Mouse (Mus musculus) adrenal gland (tissue): ENCODE results near the gene Mrpl28.

Source experiments
- intact Hi-C: fragments of 180-260 bp; cut with DNase I; formaldehyde crosslinking; loops from one replicate; pipeline ENCODE4 v1.15.1; 2025

The Mrpl28 gene

DNA sequence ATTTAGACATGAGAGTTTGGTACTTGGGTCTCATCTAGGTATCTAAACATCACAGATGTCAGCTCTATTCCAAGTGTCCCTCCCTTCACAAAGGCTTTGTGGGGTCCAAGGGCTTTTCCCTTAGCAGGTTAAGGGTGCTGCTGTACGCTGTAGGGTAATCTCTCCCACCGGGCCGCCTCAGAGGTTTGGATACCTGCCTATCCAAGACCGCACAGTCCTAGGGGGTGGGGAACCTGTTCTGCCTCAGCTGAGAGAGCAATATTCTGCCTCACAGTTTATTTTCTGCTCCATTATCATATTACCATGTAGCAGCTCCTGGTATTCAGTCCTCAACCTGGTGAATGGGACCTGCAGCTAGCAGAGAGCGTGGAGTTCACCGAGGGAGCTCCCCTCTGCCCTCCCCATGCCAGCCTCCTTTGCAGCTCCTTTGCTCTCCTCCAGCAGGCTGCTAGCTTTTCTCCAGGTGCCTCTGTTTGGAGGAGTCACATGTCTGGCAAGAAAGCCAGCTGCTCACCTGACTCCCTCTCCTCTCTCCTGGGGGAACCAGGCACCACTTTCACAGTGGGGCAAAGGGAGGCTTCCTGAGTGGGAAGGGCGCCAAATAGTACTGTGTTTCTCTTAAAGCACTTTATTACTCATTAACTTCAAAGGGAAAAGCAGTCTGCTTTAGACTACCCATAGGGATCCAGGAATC lies 7.9 kb upstream of the Mrpl28 start:
- intact Hi-C loops = loop anchor here (5.0 kb wide), 1 partner anchor 77 kb away; no protein-coding TSS in a partner anchor

DNA sequence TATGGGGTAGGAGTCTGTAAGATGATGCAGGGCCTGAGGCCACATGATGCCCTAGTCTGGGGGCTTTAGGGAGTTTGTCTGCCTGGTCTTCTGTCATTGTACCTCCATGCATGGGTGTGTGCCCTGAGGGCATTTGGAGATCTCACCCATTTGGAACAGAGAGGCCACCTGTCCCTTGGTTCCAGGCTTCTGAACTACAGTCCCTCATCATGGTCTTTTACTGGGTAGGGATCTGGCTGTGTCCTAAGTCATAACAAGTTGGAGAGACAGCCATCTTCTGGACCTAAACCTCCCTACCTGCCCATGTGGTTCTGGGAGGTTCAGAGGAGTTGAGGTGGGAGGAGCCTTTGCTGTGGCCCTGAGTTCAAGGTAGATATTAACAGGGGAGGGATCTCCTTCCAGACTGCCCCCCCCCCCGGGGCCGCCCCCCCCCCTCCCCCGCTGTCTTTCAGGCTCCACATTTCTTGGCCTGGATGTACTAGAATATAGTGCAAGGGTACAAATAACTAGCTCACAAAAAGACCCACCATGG lies 7.3 kb upstream of the Mrpl28 start:
- intact Hi-C loops = loop anchor here (5.0 kb wide), 1 partner anchor 76 kb away; no protein-coding TSS in a partner anchor

DNA sequence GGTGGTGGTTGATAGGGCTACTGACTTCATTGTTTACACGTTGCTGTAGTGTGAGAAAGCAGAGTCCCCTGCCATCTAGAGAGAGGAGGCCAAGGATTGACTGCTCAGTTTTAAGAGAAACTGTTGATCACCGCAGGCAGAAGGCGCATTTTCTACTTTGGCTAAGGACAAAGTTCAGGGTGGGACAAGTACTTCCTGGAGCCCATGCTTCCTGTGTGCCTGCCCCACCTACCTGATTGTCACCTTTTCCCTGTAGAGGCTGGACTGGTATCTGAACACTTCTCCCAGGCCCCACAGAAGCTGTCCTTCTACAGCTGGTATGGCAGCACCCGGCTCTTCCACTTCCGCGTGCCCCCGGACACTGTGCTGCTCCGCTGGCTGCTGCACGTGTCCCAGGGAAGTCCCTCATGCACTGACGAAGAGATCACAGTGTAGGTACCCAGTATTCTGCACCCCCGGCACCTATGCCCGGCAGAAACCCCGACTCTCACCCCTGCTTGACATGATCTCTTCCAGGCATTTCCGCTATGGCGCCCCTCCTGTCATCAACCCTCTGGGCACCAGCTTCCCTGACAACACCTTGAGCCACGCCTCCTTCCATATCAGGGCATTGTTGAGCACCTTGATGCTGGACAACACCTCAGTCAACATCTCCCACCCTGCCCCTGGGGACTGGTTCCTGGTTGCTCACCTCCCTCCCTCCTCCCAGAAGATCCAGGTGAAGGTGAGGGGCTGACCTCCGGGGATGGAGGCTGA lies 6.6 kb upstream of the Mrpl28 start:
- intact Hi-C loops = loop anchor here (5.0 kb wide), 1 partner anchor 76 kb away; no protein-coding TSS in a partner anchor

DNA sequence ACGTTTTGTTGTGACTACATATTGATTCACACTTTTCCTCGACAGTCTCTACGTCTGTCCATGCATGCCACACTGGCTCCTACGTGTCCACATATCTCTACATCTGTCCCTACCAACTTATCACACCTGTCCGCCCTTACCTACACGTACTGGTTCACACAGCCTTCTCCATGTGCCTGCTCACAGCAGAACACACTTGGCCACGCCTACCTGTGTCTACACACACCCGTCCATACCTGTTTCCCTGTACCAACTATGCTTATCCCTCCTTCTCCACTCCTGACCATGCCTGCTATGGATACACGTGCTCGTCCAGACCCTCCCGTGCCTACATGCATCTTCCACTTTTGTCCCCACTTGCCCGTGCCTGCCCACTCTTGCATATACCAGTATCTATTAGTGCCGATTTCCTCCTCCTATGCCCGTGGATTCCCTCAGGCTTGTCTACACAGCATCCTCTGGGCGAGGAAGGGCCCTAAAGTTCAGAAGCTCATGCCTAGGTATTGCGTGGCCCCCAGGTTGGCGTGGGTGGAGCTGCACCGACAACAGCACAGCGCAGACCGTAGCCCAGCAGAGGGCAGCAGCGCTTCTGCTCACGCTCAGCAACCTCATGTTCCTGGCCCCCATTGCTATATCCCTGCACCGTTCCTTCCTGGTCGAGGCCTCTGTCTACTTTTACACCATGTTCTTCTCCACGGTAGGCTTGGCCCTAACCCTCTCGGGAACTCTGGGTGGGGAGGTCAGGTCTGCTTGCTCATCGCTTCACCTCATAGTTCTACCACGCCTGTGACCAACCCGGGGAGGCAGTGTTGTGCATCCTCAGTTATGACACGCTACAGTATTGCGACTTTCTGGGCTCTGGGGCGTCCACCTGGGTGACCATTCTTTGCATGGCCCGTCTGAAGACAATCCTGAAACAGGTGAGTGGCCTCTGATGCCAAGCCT lies 3.3 kb upstream of the Mrpl28 start:
- intact Hi-C loops = loop anchor here (5.0 kb wide), 2 partner anchors 72 to 122 kb away; partner anchors contain the start of gene Fam234a

DNA sequence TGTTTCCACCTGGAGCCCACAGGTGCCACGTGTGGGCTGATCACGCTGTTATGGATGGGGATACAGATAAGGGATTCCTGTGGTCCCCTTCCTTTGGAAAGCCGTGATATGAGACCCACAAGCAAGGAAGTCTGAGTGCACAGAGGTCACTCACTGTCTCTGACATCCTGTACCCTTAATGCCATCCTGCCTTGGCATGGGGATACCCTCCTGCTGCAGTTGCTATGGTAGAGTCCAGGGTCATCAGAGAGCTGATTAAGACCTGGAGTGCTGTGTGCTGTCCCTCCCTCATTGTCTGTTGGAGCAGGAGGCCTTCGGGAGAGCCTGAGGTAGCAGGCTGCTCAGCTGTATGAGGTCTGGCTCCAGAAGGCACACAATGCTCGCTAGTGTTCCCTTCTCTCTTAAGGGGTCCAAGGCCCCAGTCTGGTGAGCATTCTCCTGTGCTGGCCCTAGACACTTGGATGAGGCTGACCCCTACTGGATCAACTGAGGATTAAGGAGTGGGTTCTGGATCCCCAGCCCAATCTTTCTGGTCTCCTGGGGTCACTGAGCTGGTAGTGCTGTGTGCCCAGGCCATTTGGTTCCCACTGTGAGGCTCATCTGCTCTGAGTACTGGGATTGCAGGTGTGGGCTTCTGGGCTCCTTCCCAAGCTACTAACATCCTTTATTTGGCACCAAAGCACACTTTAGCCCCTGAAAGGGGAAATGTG lies 714 bp upstream of the Mrpl28 start:
- intact Hi-C loops = loop anchor here (5.0 kb wide), 1 partner anchor 120 kb away; the partner anchor contains the start of gene Fam234a

DNA sequence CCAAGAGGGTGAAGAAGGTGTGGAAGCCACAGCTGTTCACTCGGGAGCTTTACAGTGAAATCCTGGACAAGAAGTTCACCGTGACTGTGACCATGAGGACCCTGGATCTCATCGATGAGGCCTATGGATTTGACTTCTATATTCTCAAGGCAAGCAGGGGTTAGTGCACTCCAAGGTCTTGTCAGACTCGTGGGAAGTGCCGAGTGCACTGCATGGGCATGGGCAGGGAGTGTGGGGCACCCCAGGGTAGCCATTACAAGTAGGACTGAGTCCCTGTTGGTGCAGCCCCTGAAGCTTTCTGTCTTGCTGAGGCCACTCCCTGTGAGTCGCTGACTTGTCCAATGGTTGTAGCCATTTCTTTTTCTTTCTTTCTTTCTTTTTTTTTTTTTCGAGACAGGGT lies 1.3 kb downstream of the Mrpl28 start:
- intact Hi-C loops = loop anchor here (5.0 kb wide), 1 partner anchor 118 kb away; the partner anchor contains the start of gene Fam234a

DNA sequence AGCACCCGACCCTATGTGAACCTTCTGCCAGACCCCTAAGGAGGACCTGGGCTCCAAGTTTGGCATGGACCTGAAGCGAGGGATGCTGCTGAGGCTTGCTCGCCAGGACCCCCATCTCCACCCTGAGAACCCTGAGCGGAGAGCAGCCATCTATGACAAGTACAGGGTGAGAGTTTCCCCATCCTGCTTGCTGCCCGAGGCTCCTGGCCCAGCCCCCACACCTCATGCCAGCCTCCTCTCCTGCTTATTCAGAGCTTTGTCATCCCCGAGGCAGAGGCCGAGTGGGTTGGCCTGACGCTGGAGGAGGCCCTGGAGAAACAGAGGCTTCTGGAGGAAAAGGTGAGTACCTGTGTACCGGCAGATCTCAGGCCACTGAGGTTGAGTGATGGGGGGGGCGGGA lies 1.9 kb downstream of the Mrpl28 start:
- intact Hi-C loops = no loop called here

DNA sequence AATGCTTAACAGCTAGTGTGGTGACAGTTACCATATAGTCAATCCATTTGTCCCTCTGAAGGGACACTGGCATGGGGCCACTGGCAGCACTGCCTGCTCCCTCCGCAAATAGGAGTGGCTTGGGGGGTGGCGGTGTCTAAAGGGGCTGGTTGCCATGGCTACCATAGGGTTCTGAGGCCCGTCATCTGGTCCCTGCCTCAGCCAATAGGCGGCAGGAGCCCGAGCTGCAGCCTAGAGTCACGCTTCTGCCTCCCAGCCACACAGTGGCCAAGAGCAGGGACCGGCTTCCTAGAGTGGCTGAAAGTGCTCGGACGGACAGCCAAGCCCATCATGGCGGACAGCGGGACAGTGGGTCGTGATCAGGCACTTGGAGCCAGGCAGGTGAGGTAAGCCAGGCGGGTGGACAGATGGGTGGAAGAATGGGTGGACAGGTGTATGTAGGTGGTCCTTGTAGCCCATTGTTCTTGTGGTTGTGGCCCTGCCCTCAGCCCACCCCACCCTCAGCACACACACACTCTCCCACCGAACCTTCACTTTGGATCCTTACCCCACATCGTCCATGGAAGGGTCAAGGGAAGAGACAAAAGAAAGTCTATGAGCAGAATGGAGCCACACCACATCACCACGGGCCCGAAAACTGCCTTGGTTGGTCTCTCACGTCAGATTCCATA lies 7.9 kb downstream of the Mrpl28 start:
- intact Hi-C loops = no loop called here

DNA sequence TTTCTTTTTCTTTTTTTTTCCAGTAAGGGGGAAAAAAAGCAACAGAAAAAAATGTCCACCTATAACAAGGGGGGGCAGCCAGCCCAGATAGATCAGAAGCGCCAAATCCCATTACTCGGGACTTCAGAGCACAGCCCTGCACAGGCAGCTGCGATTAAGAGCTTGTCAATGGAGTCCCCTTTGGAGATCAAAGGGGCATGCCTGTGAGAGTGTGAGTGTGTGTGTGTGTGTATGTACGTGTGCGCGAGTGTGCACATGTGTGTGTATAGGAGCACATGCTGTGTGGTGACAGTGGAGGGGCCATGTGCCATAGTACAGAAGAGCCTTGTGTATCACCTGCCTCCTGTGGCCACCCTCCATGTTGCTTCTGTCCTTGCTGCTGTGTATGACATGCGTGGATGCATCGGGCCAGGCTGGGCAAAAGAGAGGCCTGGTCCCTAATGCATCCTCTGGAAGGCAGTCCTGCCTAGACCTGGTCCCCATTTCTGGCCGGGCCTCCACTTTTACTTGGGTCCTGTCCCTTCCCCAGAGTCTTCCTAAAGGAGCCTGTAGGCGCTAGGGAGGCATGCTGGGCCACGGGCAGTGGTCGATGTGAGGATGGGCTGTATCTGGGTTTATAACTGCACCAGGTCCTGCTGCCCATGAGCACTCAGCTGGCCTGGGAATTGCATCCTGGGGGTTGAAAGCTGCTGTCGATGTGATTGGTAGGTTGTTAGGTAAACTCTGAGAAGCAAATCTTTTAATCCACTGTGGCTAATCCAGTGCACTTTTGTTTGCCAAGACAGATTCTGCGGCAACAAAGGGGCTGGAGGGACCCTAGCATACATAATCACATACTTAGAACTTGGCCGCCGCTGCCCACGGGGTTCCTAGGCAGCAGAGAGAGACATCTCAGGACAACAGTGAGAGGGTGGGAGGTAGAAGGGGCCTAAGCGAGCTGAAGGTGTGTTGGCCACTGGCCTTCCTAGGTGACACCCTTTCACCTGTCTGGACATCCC lies 8.9 kb downstream of the Mrpl28 start:
- intact Hi-C loops = no loop called here

DNA sequence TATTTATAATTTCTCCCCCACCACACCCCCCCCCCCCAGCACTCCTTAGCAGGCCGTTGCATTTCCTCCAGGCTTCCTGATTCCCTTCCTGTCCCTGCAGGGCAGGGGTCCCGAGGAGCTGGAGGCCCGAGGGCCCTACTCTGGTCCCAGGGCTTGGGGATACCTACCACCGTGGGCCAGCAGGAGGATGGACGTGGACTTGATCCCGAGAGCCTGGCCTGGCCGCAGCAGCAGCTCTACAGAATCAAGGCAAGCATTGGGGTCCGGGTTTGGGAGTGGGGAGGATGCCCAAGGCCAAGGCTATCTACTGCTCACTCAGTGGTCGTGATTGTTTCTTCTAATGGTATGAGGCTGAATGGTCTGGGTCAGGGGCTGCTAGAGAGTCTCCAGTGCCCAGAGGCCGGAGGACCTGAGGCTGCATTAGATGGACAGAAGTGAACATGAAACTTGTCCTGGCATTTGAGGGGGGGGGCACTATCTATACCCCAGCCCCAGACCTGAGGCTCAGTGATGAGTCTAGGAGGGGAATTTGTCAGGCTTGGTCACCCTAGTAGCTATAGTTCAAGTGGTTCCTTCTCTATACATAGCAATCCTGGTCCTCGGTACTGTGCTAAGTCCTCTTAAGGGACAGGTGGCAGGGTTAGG lies 13.9 kb downstream of the Mrpl28 start:
- intact Hi-C loops = no loop called here

DNA sequence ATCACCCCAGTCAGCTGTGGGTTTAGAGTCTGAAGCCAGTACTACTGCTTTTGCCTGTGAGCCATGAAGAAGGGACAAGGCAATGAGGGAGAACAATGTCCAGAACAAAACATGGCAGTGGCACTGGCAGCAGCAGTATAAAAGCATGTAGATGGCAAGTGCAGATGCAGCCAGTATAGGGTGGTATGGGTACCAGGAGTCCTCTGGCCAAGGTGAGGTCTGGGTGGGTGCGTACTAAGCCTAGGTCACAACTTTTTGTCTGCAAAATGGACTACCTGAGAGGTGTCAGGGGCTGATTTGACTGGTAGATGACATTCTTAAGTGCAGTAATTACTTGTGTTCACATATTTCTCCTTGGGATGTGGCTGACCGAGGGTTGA lies 14.4 kb downstream of the Mrpl28 start:
- intact Hi-C loops = no loop called here

DNA sequence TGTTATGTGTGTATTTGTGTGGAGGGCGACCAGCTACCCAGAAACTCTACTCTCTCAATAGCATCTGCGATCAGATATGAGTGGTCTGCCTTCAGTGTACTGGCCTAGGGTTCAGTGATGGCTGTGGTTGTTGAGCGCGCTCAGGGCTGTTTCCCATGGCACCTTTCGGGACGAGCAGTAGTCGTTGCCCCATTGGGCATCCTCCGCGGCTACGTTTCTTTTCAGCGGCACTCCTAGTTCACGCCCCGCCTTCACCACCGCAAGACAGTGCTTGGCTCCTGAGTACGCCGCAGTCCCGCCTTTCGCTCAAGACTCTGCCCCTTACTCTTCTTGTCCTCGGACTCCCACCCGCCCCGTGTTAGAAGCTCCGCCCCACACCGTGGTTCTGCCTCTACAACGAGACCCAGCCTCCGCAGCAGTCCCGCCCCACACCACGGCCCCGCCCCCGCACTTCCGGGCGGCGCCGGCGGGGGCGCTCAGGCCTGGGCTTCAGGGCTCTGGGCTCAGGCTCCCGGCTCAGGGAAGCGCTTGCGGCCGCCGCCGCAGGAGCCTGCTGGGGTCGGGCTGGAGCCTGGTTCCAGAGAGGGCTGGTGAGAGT lies 15.0 kb downstream of the Mrpl28 start, which contains the start of gene Axin1:
Gene Axin1, plus strand, starts transcription at position 450 of the 598 bp plus-strand sequence.
- intact Hi-C loops = no loop called here

DNA sequence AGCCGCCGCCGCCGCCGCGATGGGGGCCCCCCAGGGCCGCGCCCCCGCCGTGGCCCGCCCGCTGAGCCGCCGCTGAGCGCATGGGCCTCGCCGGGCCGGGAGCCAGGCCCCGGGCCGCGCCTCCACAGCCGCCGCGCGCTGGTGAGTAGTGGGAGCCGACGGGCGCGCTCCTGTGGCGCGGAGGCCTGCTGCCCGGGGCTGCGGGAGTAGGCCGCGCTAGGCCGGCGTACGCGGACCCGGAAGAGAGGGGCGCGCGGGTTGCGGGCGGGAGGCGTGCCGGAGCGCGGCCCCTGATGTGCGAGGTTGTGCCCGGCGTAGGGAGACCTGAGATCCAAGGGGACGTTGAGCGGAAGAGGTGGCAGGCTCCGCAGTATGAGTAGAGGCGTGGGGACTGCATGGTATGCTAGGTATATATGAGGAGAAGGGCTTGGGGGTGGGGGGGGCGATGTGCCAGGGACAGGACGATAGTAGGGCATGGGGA lies 15.6 kb downstream of the Mrpl28 start:
- intact Hi-C loops = no loop called here

DNA sequence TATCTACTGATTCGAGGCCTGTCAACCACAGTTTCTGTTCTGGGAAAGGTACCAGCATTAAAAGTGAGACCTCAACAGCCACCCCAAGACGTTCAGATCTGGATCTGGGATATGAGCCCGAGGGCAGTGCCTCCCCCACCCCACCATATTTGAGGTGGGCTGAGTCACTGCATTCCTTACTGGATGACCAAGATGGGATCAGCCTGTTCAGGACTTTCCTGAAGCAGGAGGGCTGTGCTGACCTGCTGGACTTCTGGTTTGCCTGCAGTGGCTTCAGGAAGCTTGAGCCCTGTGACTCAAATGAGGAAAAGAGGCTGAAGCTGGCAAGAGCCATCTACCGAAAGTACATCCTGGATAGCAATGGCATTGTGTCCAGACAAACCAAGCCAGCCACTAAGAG lies 19.5 kb downstream of the Mrpl28 start:
- intact Hi-C loops = no loop called here

DNA sequence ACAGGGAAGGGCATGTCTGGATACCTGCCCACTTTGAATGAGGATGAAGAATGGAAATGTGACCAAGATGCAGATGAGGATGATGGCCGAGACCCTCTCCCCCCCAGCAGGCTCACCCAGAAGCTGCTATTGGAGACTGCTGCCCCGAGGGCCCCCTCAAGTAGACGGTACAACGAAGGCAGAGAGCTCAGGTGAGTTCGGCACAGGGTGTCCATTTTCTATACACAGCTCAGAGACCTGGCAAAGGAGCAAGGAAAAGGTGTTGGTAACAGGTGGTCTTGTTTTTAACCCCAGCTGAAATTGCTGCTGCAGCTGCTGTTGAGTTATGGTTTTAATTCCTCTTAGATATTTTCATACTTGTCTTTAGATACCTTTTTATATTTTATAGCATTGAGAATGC lies 20.1 kb downstream of the Mrpl28 start:
- intact Hi-C loops = no loop called here

DNA sequence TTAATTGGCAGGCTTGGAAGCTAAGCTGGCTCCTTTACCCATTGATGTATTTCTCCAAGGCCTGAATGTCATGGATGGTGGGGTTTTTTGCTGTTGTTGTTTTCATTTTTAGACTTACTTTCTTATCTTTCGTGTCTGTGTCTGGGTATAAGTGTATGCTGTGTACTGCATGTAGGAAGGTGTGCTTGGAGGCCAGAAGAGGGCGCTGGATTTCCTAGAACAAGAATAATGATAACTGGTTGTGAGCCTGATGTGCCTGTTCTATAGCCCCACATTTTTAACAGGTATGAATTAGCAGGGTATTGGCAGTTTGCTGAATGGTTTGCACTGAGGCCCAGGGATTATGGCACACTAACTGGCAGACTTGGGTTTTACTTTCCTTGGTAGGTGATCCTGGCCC lies 25.8 kb downstream of the Mrpl28 start:
- intact Hi-C loops = no loop called here

DNA sequence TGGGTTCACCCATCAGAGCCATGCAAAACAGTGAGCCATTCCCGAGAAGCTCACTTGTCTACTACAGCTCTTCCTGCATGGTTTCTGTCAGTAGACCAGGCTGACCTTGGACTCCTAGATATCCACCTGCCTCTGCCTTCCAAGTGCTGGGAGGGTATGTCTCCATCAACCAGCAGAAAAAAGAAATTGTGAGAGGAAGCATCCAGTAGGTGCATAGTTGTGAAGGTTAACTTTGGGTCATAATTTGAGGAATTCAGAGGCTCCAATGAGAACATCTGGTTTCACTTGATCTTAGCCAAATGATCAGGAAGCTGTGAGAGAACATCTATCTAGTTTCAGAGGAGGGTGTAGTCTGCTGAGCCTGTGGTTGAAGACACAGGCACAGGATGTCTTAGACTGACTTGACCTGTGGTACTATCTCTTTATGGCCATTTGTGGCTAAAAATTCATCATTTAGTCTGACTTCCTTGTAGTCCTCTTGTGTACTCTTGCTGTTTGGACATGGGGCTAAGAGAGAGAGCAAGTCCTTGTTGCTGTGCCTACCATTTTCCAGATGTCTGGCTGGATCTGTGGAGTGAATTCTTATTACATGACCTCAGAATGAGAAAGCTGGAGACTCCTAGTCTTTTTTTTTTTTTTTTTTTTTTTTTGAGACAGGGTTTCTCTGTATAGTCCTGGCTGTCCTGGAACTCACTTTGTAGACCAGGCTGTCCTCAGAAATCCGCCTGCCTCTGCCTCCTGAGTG lies 28.8 kb downstream of the Mrpl28 start:
- intact Hi-C loops = no loop called here
